In the genomic region with DNA sequence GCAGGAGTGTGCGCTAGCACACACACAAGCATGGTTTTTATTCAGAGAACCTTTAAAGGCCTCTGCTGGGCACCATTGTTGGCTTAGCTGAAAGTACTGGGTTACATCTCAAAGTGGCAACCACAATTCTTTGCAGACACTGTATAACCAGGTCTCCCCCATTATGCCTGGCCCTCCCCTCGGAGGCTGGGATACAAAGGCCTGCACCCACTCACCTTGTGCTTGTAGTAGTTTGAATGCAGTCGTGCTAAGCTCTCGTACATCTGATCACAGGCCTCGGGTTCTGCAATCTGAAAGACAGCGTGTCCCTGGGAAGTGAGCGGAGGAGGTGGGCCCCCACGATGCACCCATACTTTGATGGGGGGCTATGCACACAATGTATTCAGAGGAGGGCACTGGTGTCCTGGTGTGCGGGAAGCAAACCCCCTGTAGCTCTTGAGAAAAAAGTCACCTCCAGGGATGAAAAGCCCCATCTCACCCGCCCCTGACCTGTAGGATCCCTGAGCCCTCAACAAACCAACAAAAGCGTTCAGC, we compare ENCODE assay signal across 17 mouse cellular contexts. TPM values are rescaled to one million over a fixed set of nuclear protein-coding genes. Genes with fewer than 3 reads are reported as not detected.
A peak's percentile ranks its signal among the peaks of the same experiment; 100 is the strongest.
DNase-seq lines count a peak whose midpoint lies in the region; ATAC-seq and TF ChIP-seq lines count a peak whose summit lies in the region.
"Had no signal": no experiment of that assay in that cellular context is flagged by ENCODE, and none has a peak within 500 bp of the region (broad histone marks: within the 10 kb centered on the region; RNA-seq: fewer than 3 reads in every experiment).

No protein-coding gene starts in this region.

- no peak overlapping the region for H3K27ac ChIP-seq in embryonic facial prominence, embryonic 12.5 days
- no peak overlapping the region; the same call in 1 of the 2 replicates for H3K27ac ChIP-seq in embryonic facial prominence, embryonic 10.5 days (replicated peaks)
- 0 out of 2 replicates have a peak overlapping the region, but pooled peaks have one; percentile 30 for H3K27ac ChIP-seq in kidney, embryonic 15.5 days
- peak overlapping the region; percentile 10 for H3K27ac ChIP-seq in midbrain, embryonic 13.5 days
- no peak overlapping the region for H3K27ac ChIP-seq in midbrain, embryonic 10.5 days (replicated peaks)
- H3K27ac ChIP-seq in midbrain, postnatal 0 days (ENCODE audit: low read depth, low read length) = peak overlapping the region; percentile 47; the same call in 1 of the 2 replicates
- H3K27ac ChIP-seq: heart, embryonic 15.5 days; hindbrain, embryonic 15.5 days; neural tube, embryonic 12.5 days had no signal

- no peak overlapping the region for H3K4me2 ChIP-seq in embryonic facial prominence, embryonic 12.5 days (replicated peaks)
- no peak overlapping the region for H3K4me2 ChIP-seq in kidney, embryonic 15.5 days
- H3K4me2 ChIP-seq in midbrain, embryonic 13.5 days (replicated peaks) = no peak overlapping the region
- H3K4me2 ChIP-seq in midbrain, postnatal 0 days (ENCODE audit: low read depth, low read length, poor library complexity, severe bottlenecking) = no peak overlapping the region
- H3K4me2 ChIP-seq: heart, embryonic 15.5 days; hindbrain, embryonic 15.5 days; limb, embryonic 12.5 days; liver, embryonic 13.5 days; lung, embryonic 15.5 days; neural tube, embryonic 12.5 days had no signal

- H3K9ac ChIP-seq in embryonic facial prominence, embryonic 12.5 days = 0 out of 2 replicates have a peak overlapping the region, but pooled peaks have one; percentile 27
- H3K9ac ChIP-seq in kidney, embryonic 15.5 days = no peak overlapping the region
- H3K9ac ChIP-seq in midbrain, embryonic 13.5 days (replicated peaks) = no peak overlapping the region
- no peak overlapping the region for H3K9ac ChIP-seq in midbrain, postnatal 0 days (replicated peaks; ENCODE audit: low read length, poor library complexity, severe bottlenecking)
- H3K9ac ChIP-seq: heart, embryonic 15.5 days; hindbrain, embryonic 15.5 days; limb, embryonic 12.5 days; liver, embryonic 13.5 days; lung, embryonic 15.5 days; neural tube, embryonic 12.5 days had no signal

- peaks cover 20% of the 10 kb centered on the region for H3K4me1 ChIP-seq in embryonic facial prominence, embryonic 12.5 days
- H3K4me1 ChIP-seq in embryonic facial prominence, embryonic 10.5 days = peaks cover 28% of the 10 kb centered on the region
- peaks cover 41% of the 10 kb centered on the region for H3K4me1 ChIP-seq in kidney, embryonic 15.5 days
- H3K4me1 ChIP-seq in midbrain, embryonic 13.5 days (replicated peaks) = peaks cover 66% of the 10 kb centered on the region
- H3K4me1 ChIP-seq in midbrain, embryonic 10.5 days = peaks cover 53% of the 10 kb centered on the region
- peaks cover 25% of the 10 kb centered on the region; the same call in 1 of the 2 replicates for H3K4me1 ChIP-seq in midbrain, postnatal 0 days (ENCODE audit: insufficient read depth, low read length)

- ATAC-seq in embryonic facial prominence, embryonic 12.5 days (ENCODE audit: insufficient number of reproducible peaks, insufficient read depth, low FRiP score, low TSS enrichment) = no peak
- no peak for ATAC-seq in kidney, embryonic 15.5 days (replicated peaks; ENCODE audit: low FRiP score)
- no peak for ATAC-seq in midbrain, embryonic 13.5 days
- no peak for ATAC-seq in midbrain, postnatal 0 days (ENCODE audit: low FRiP score)
- ATAC-seq: forebrain, embryonic 14.5 days had no signal

- no peak for TF ChIP-seq CTCF in midbrain, postnatal 0 days (IDR thresholded peaks at IDR 0.05)

- 81% methylated on average over 11 of the region's 11 CpGs for WGBS in embryonic facial prominence, embryonic 12.5 days
- 87% methylated on average over 11 of the region's 11 CpGs for WGBS in embryonic facial prominence, embryonic 10.5 days
- WGBS in kidney, embryonic 15.5 days = 89% methylated on average over 11 of the region's 11 CpGs
- 82% methylated on average over 11 of the region's 11 CpGs for WGBS in midbrain, embryonic 13.5 days
- 84% methylated on average over 11 of the region's 11 CpGs for WGBS in midbrain, embryonic 10.5 days
- WGBS in midbrain, postnatal 0 days = 74% methylated on average over 11 of the region's 11 CpGs

- H3K27me3 ChIP-seq in embryonic facial prominence, embryonic 12.5 days = no peaks in the 10 kb centered on the region
- H3K27me3 ChIP-seq in embryonic facial prominence, embryonic 10.5 days (replicated peaks; ENCODE audit: low read depth, poor library complexity, severe bottlenecking) = no peaks in the 10 kb centered on the region
- H3K27me3 ChIP-seq in kidney, embryonic 15.5 days = peaks cover 12% of the 10 kb centered on the region; the same call in 1 of the 2 replicates
- H3K27me3 ChIP-seq in midbrain, embryonic 13.5 days = peaks cover 4% of the 10 kb centered on the region
- peaks cover 16% of the 10 kb centered on the region for H3K27me3 ChIP-seq in midbrain, embryonic 10.5 days (ENCODE audit: low read depth, poor library complexity, severe bottlenecking)
- no peaks in the 10 kb centered on the region for H3K27me3 ChIP-seq in midbrain, postnatal 0 days (ENCODE audit: insufficient read depth, low read length)
- H3K27me3 ChIP-seq: heart, embryonic 15.5 days; hindbrain, embryonic 15.5 days; limb, embryonic 12.5 days; liver, embryonic 13.5 days; lung, embryonic 15.5 days; neural tube, embryonic 12.5 days had no signal

- DNase-seq in embryonic facial prominence, embryonic 10.5 days (ENCODE audit: low spot score) = no peak
- no peak for DNase-seq in kidney, adult 11 months
- no peak for DNase-seq in midbrain, embryonic 10.5 days (ENCODE audit: low spot score)
- DNase-seq in midbrain, postnatal 0 days (ENCODE audit: low spot score) = no peak

- no peaks in the 10 kb centered on the region for H3K9me3 ChIP-seq in embryonic facial prominence, embryonic 12.5 days
- H3K9me3 ChIP-seq in embryonic facial prominence, embryonic 10.5 days = no peaks in the 10 kb centered on the region
- H3K9me3 ChIP-seq in kidney, embryonic 15.5 days (replicated peaks) = no peaks in the 10 kb centered on the region
- H3K9me3 ChIP-seq in midbrain, embryonic 13.5 days = no peaks in the 10 kb centered on the region
- H3K9me3 ChIP-seq in midbrain, embryonic 10.5 days (replicated peaks) = no peaks in the 10 kb centered on the region
- H3K9me3 ChIP-seq in midbrain, postnatal 0 days (ENCODE audit: low read length) = no peaks in the 10 kb centered on the region
- H3K9me3 ChIP-seq: heart, embryonic 15.5 days; hindbrain, embryonic 15.5 days; limb, embryonic 12.5 days; liver, embryonic 13.5 days; lung, embryonic 15.5 days; megakaryocyte, embryonic 14.5 days; neural tube, embryonic 12.5 days had no signal

- peaks cover 55% of the 10 kb centered on the region for H3K36me3 ChIP-seq in embryonic facial prominence, embryonic 12.5 days
- peaks cover 78% of the 10 kb centered on the region for H3K36me3 ChIP-seq in embryonic facial prominence, embryonic 10.5 days (replicated peaks)
- H3K36me3 ChIP-seq in kidney, embryonic 15.5 days = peaks cover 63% of the 10 kb centered on the region
- peaks cover 31% of the 10 kb centered on the region for H3K36me3 ChIP-seq in midbrain, embryonic 13.5 days
- peaks cover 60% of the 10 kb centered on the region for H3K36me3 ChIP-seq in midbrain, embryonic 10.5 days
- H3K36me3 ChIP-seq in midbrain, postnatal 0 days (ENCODE audit: insufficient read depth, low read length) = peaks cover 21% of the 10 kb centered on the region

- no peak overlapping the region for H3K4me3 ChIP-seq in embryonic facial prominence, embryonic 12.5 days
- no peak overlapping the region for H3K4me3 ChIP-seq in embryonic facial prominence, embryonic 10.5 days
- no peak overlapping the region for H3K4me3 ChIP-seq in kidney, embryonic 15.5 days (replicated peaks)
- no peak overlapping the region for H3K4me3 ChIP-seq in midbrain, embryonic 13.5 days (replicated peaks)
- no peak overlapping the region for H3K4me3 ChIP-seq in midbrain, embryonic 10.5 days
- no peak overlapping the region for H3K4me3 ChIP-seq in midbrain, postnatal 0 days (ENCODE audit: low read depth, low read length)
- H3K4me3 ChIP-seq: heart, embryonic 15.5 days; hindbrain, embryonic 15.5 days; limb, embryonic 12.5 days; liver, embryonic 13.5 days; lung, embryonic 15.5 days; megakaryocyte, embryonic 14.5 days; neural tube, embryonic 12.5 days had no signal

RNA-seq across cellular contexts. Expression of a gene that starts 8.0 kb away (rescaled TPM):
- 340 and 372 TPM in 2 replicates for polyA plus RNA-seq in embryonic facial prominence, embryonic 12.5 days (2016; fragmentation: Nextera tagmentation; extraction: Ambion mirVana)
- polyA plus RNA-seq in embryonic facial prominence, embryonic 10.5 days (2016; fragmentation: Nextera tagmentation; extraction: Ambion mirVana) = 407 and 410 TPM in 2 replicates
- polyA plus RNA-seq in kidney, embryonic 15.5 days (2015; fragmentation: Nextera tagmentation; extraction: Ambion mirVana) = 297 and 300 TPM in 2 replicates
- polyA plus RNA-seq in midbrain, embryonic 13.5 days (2015; fragmentation: Nextera tagmentation; extraction: Ambion mirVana) = 356 and 378 TPM in 2 replicates
- polyA plus RNA-seq in midbrain, embryonic 10.5 days (2016; fragmentation: Nextera tagmentation; extraction: Ambion mirVana) = 404 and 411 TPM in 2 replicates
- total RNA-seq in midbrain, postnatal 0 days (2014; rRNA removed) = 213 and 233 TPM in 2 replicates
- 453 and 478 TPM in 2 replicates for polyA plus RNA-seq in midbrain, postnatal 0 days (2015; fragmentation: Nextera tagmentation; extraction: Ambion mirVana)

RNA-seq across cellular contexts. Expression of a gene that starts 41.9 kb away (rescaled TPM):
- 0.13 and 0.35 TPM in 2 replicates for polyA plus RNA-seq in embryonic facial prominence, embryonic 12.5 days (2016; fragmentation: Nextera tagmentation; extraction: Ambion mirVana)
- not detected in 2 replicates for polyA plus RNA-seq in embryonic facial prominence, embryonic 10.5 days (2016; fragmentation: Nextera tagmentation; extraction: Ambion mirVana)
- polyA plus RNA-seq in kidney, embryonic 15.5 days (2015; fragmentation: Nextera tagmentation; extraction: Ambion mirVana) = 0.10 and 0.27 TPM in 2 replicates
- polyA plus RNA-seq in midbrain, embryonic 13.5 days (2015; fragmentation: Nextera tagmentation; extraction: Ambion mirVana) = 0.22 and 0.46 TPM in 2 replicates
- polyA plus RNA-seq in midbrain, embryonic 10.5 days (2016; fragmentation: Nextera tagmentation; extraction: Ambion mirVana) = 0.29 TPM in 1 of 2 replicates, not detected in the other
- 0.09 TPM in 1 of 2 replicates, not detected in the other for total RNA-seq in midbrain, postnatal 0 days (2014; rRNA removed)
- 0.32 TPM in 1 of 2 replicates, not detected in the other for polyA plus RNA-seq in midbrain, postnatal 0 days (2015; fragmentation: Nextera tagmentation; extraction: Ambion mirVana)
- polyA plus RNA-seq: CD4-positive, CD25-positive, alpha-beta regulatory T cell, adult 4 months; intestine, embryonic 14.5 days had no signal

Comparison
In these comparisons a context has a peak if more than half of its experiments do, and no peak if none do; other contexts are left out.
1. H3K27ac ChIP-seq: peak in kidney, embryonic 15.5 days (single experiment), midbrain, embryonic 13.5 days (single experiment) and midbrain, postnatal 0 days (single experiment); none in embryonic facial prominence, embryonic 12.5 days (single experiment), embryonic facial prominence, embryonic 10.5 days (single experiment) and midbrain, embryonic 10.5 days (single experiment).